Mouse (Mus musculus): ENCODE measurements around the gene Kcnma1.

Gene Kcnma1

GRCm38 (mm10) chr14:23741531-23741930 is 272.8 kb downstream of the Kcnma1 start:
- no peaks in the 10 kb centered on the region for H3K4me1 ChIP-seq (replicated peaks; ENCODE audit: low read depth, low read length)
- H3K9me3 ChIP-seq (ENCODE audit: low read length) = peaks cover 9% of the 10 kb centered on the region
- H3K27me3 ChIP-seq (ENCODE audit: insufficient read depth, low read length) = no peaks in the 10 kb centered on the region
- no peak overlapping the region for H3K4me3 ChIP-seq (replicated peaks; ENCODE audit: low read length)
- TF ChIP-seq CTCF (conservative IDR thresholded peaks at IDR 0.05; ENCODE audit: low read length) (no peak), POU5F1 (IDR thresholded peaks at IDR 0.05; ENCODE audit: borderline replicate concordance, low read length) (no peak)
- H3K36me3 ChIP-seq (ENCODE audit: insufficient read depth, low read length) = no peaks in the 10 kb centered on the region

- H3K4me1 ChIP-seq (replicated peaks; ENCODE audit: low read depth, low read length) = no peaks in the 10 kb centered on the region
- no peak for TF ChIP-seq POU5F1 (IDR thresholded peaks at IDR 0.05; ENCODE audit: borderline replicate concordance, low read length)
- no peak for TF ChIP-seq NANOG (IDR thresholded peaks at IDR 0.05; ENCODE audit: borderline replicate concordance, low read length)
- TF ChIP-seq CTCF (conservative IDR thresholded peaks at IDR 0.05; ENCODE audit: low read length) = no peak
- H3K27me3 ChIP-seq (ENCODE audit: insufficient read depth, low read length) = no peaks in the 10 kb centered on the region
- H3K9me3 ChIP-seq (ENCODE audit: low read length) = no peaks in the 10 kb centered on the region
- H3K36me3 ChIP-seq (ENCODE audit: insufficient read depth, low read length) = no peaks in the 10 kb centered on the region
- H3K4me3 ChIP-seq (replicated peaks; ENCODE audit: low read length) = no peak overlapping the region
Measured at GRCm38 (mm10) chr14:23734200-23734599, 280.1 kb downstream of the Kcnma1 start.

GRCm38 (mm10) chr14:23729377-23729776 is 284.9 kb downstream of the Kcnma1 start:
- TF ChIP-seq CTCF (conservative IDR thresholded peaks at IDR 0.05; ENCODE audit: low read length) = no peak
- TF ChIP-seq NANOG (IDR thresholded peaks at IDR 0.05; ENCODE audit: borderline replicate concordance, low read length) = no peak
- TF ChIP-seq POU5F1 (IDR thresholded peaks at IDR 0.05; ENCODE audit: borderline replicate concordance, low read length) = no peak
- no peaks in the 10 kb centered on the region for H3K27me3 ChIP-seq (ENCODE audit: insufficient read depth, low read length)

GRCm38 (mm10) chr14:23723701-23724430 is 290.4 kb downstream of the Kcnma1 start:
- no peak for TF ChIP-seq CTCF (conservative IDR thresholded peaks at IDR 0.05; ENCODE audit: low read length)

More at GRCm38 (mm10) chr14:23729377-23729776, 284.9 kb downstream of the Kcnma1 start:
- Histone ChIP-seq H3K4me3 (replicated peaks; ENCODE audit: low read length) (no peak overlapping the region), H3K36me3 (ENCODE audit: insufficient read depth, low read length) (no peaks in the 10 kb centered on the region), H3K9me3 (ENCODE audit: low read length) (no peaks in the 10 kb centered on the region), H3K4me1 (replicated peaks; ENCODE audit: low read depth, low read length) (no peaks in the 10 kb centered on the region)

GRCm38 (mm10) chr14:23719246-23719645 is 295.0 kb downstream of the Kcnma1 start:
- Histone ChIP-seq H3K9me3 (ENCODE audit: low read length) (no peaks in the 10 kb centered on the region), H3K4me1 (replicated peaks; ENCODE audit: low read depth, low read length) (no peaks in the 10 kb centered on the region), H3K4me3 (replicated peaks; ENCODE audit: low read length) (no peak overlapping the region), H3K36me3 (ENCODE audit: insufficient read depth, low read length) (no peaks in the 10 kb centered on the region), H3K27me3 (ENCODE audit: insufficient read depth, low read length) (no peaks in the 10 kb centered on the region)
- TF ChIP-seq POU5F1 (IDR thresholded peaks at IDR 0.05; ENCODE audit: borderline replicate concordance, low read length) (no peak), NANOG (IDR thresholded peaks at IDR 0.05; ENCODE audit: borderline replicate concordance, low read length) (no peak), CTCF (conservative IDR thresholded peaks at IDR 0.05; ENCODE audit: low read length) (no peak)

More at GRCm38 (mm10) chr14:23723701-23724430, 290.4 kb downstream of the Kcnma1 start:
- H3K4me3 ChIP-seq (replicated peaks; ENCODE audit: low read length) = no peak overlapping the region
- no peaks in the 10 kb centered on the region for H3K4me1 ChIP-seq (replicated peaks; ENCODE audit: low read depth, low read length)
- H3K9me3 ChIP-seq (ENCODE audit: low read length) = no peaks in the 10 kb centered on the region
- H3K27me3 ChIP-seq (ENCODE audit: insufficient read depth, low read length) = no peaks in the 10 kb centered on the region
- no peaks in the 10 kb centered on the region for H3K36me3 ChIP-seq (ENCODE audit: insufficient read depth, low read length)

- H3K4me3 ChIP-seq (replicated peaks; ENCODE audit: low read length) = no peak overlapping the region
- no peaks in the 10 kb centered on the region for H3K4me1 ChIP-seq (replicated peaks; ENCODE audit: low read depth, low read length)
- H3K36me3 ChIP-seq (ENCODE audit: insufficient read depth, low read length) = no peaks in the 10 kb centered on the region
- TF ChIP-seq POU5F1 (IDR thresholded peaks at IDR 0.05; ENCODE audit: borderline replicate concordance, low read length) (no peak), NANOG (IDR thresholded peaks at IDR 0.05; ENCODE audit: borderline replicate concordance, low read length) (no peak), CTCF (conservative IDR thresholded peaks at IDR 0.05; ENCODE audit: low read length) (no peak)
- H3K27me3 ChIP-seq (ENCODE audit: insufficient read depth, low read length) = no peaks in the 10 kb centered on the region
- no peaks in the 10 kb centered on the region for H3K9me3 ChIP-seq (ENCODE audit: low read length)
Measured at GRCm38 (mm10) chr14:23718667-23719066, 295.6 kb downstream of the Kcnma1 start.

- Histone ChIP-seq H3K36me3 (ENCODE audit: insufficient read depth, low read length) (no peaks in the 10 kb centered on the region), H3K9me3 (ENCODE audit: low read length) (no peaks in the 10 kb centered on the region), H3K4me3 (replicated peaks; ENCODE audit: low read length) (no peak overlapping the region), H3K27me3 (ENCODE audit: insufficient read depth, low read length) (no peaks in the 10 kb centered on the region), H3K4me1 (replicated peaks; ENCODE audit: low read depth, low read length) (no peaks in the 10 kb centered on the region)
- TF ChIP-seq NANOG (IDR thresholded peaks at IDR 0.05; ENCODE audit: borderline replicate concordance, low read length) (no peak), POU5F1 (IDR thresholded peaks at IDR 0.05; ENCODE audit: borderline replicate concordance, low read length) (no peak), CTCF (conservative IDR thresholded peaks at IDR 0.05; ENCODE audit: low read length) (no peak)
Measured at GRCm38 (mm10) chr14:23714396-23715131, 299.7 kb downstream of the Kcnma1 start.

- TF ChIP-seq NANOG (IDR thresholded peaks at IDR 0.05; ENCODE audit: borderline replicate concordance, low read length) (no peak), POU5F1 (IDR thresholded peaks at IDR 0.05; ENCODE audit: borderline replicate concordance, low read length) (no peak), CTCF (conservative IDR thresholded peaks at IDR 0.05; ENCODE audit: low read length) (no peak)
- no peaks in the 10 kb centered on the region for H3K4me1 ChIP-seq (replicated peaks; ENCODE audit: low read depth, low read length)
- H3K36me3 ChIP-seq (ENCODE audit: insufficient read depth, low read length) = no peaks in the 10 kb centered on the region
- H3K9me3 ChIP-seq (ENCODE audit: low read length) = no peaks in the 10 kb centered on the region; the same call in 1 of the 2 replicates
- no peak overlapping the region for H3K4me3 ChIP-seq (replicated peaks; ENCODE audit: low read length)
- no peaks in the 10 kb centered on the region for H3K27me3 ChIP-seq (ENCODE audit: insufficient read depth, low read length)
Measured at GRCm38 (mm10) chr14:23712891-23713290, 301.4 kb downstream of the Kcnma1 start.
